Mouse (Mus musculus): ENCODE data around the gene Dohh.

GRCm38 (mm10) chr10:81431526-81432168 lies 47.4 kb downstream of the Dohh start:
- TF ChIP-seq CTCF (IDR thresholded peaks at IDR 0.05; ENCODE audit: insufficient read depth, low read length) (no peak), POLR2A (IDR thresholded peaks at IDR 0.05; ENCODE audit: borderline replicate concordance, extremely low read depth, low read depth, low read length) (no peak)

All from lung, adult 2 months (tissue).